Comparison of ENCODE assay signal across 9 mouse cellular contexts in genomic region chr17:12725871-12726270, GRCm38 (mm10). TPM values are rescaled to one million over a fixed set of nuclear protein-coding genes. Genes with fewer than 3 reads are reported as not detected.
DNase-seq lines count a peak whose midpoint lies in the region; ATAC-seq and TF ChIP-seq lines count a peak whose summit lies in the region.
"Had no signal": no experiment of that assay in that cellular context is flagged by ENCODE, and none has a peak within 500 bp of the region (broad histone marks: within the 10 kb centered on the region; RNA-seq: fewer than 3 reads in every experiment).

No protein-coding gene starts in this region.

- no peak for TF ChIP-seq CTCF in bone marrow macrophage, adult 2 months (IDR thresholded peaks at IDR 0.05; ENCODE audit: low read depth, low read length)
- no peak for TF ChIP-seq CTCF in heart, postnatal 0 days (IDR thresholded peaks at IDR 0.05; ENCODE audit: low read depth)

- peak; percentile 71; the same call in 1 of the 2 replicates for TF ChIP-seq EP300 in heart, postnatal 0 days (IDR thresholded peaks at IDR 0.05; ENCODE audit: low read depth)

- no peak for TF ChIP-seq POLR2A in bone marrow macrophage, adult 2 months (IDR thresholded peaks at IDR 0.05; ENCODE audit: borderline replicate concordance, low read depth, low read length)

- H3K27ac ChIP-seq in hindbrain, embryonic 12.5 days, result peak overlapping the region; percentile 5; the same call in 1 of the 2 replicates
- no peak overlapping the region for H3K27ac ChIP-seq in hindbrain, embryonic 10.5 days
- 0 out of 2 replicates have a peak overlapping the region, but pooled peaks have one; percentile 10 for H3K27ac ChIP-seq in bone marrow macrophage, adult 2 months (ENCODE audit: insufficient read depth, low read depth, low read length)
- H3K27ac ChIP-seq in heart, postnatal 0 days (ENCODE audit: low read depth), result peak overlapping the region; percentile 88
- peak overlapping the region; percentile 81 for H3K27ac ChIP-seq in limb, embryonic 11.5 days (replicated peaks; ENCODE audit: low read depth, low read length)
- peak overlapping the region; percentile 82; the same call in 1 of the 2 replicates for H3K27ac ChIP-seq in stomach, embryonic 14.5 days (ENCODE audit: low read length)
- H3K27ac ChIP-seq: macrophage had no signal

- no peaks in the 10 kb centered on the region for H3K9me3 ChIP-seq in hindbrain, embryonic 12.5 days (replicated peaks)
- no peaks in the 10 kb centered on the region for H3K9me3 ChIP-seq in hindbrain, embryonic 10.5 days
- no peaks in the 10 kb centered on the region for H3K9me3 ChIP-seq in heart, postnatal 0 days (replicated peaks; ENCODE audit: control insufficient read depth, low read length)
- no peaks in the 10 kb centered on the region for H3K9me3 ChIP-seq in limb, embryonic 11.5 days (ENCODE audit: control insufficient read depth, low read length)
- no peaks in the 10 kb centered on the region for H3K9me3 ChIP-seq in stomach, embryonic 14.5 days (ENCODE audit: control insufficient read depth, low read depth, low read length)

- H3K4me3 ChIP-seq in hindbrain, embryonic 12.5 days, result no peak overlapping the region
- no peak overlapping the region for H3K4me3 ChIP-seq in hindbrain, embryonic 10.5 days
- H3K4me3 ChIP-seq in bone marrow macrophage, adult 2 months (ENCODE audit: insufficient read depth, low read length), result no peak overlapping the region
- H3K4me3 ChIP-seq in heart, postnatal 0 days (ENCODE audit: low read depth, low read length), result no peak overlapping the region
- no peak overlapping the region for H3K4me3 ChIP-seq in limb, embryonic 11.5 days (ENCODE audit: low read depth, low read length)
- H3K4me3 ChIP-seq in stomach, embryonic 14.5 days (ENCODE audit: low read depth, low read length), result no peak overlapping the region

- H3K4me2 ChIP-seq in hindbrain, embryonic 12.5 days (replicated peaks), result no peak overlapping the region
- H3K4me2 ChIP-seq in heart, postnatal 0 days (ENCODE audit: low read depth, low read length), result no peak overlapping the region
- no peak overlapping the region for H3K4me2 ChIP-seq in limb, embryonic 11.5 days (ENCODE audit: low read depth, severe bottlenecking)
- H3K4me2 ChIP-seq in stomach, embryonic 14.5 days (replicated peaks; ENCODE audit: low read depth, low read length), result no peak overlapping the region

- peaks cover 45% of the 10 kb centered on the region for H3K36me3 ChIP-seq in hindbrain, embryonic 12.5 days
- peaks cover 85% of the 10 kb centered on the region for H3K36me3 ChIP-seq in hindbrain, embryonic 10.5 days
- H3K36me3 ChIP-seq in heart, postnatal 0 days (replicated peaks; ENCODE audit: control insufficient read depth, insufficient read depth, low read length), result peaks cover 42% of the 10 kb centered on the region
- H3K36me3 ChIP-seq in limb, embryonic 11.5 days (ENCODE audit: control insufficient read depth, insufficient read depth, low read length), result no peaks in the 10 kb centered on the region; the same call in 1 of the 2 replicates
- peaks cover 10% of the 10 kb centered on the region for H3K36me3 ChIP-seq in stomach, embryonic 14.5 days (ENCODE audit: control insufficient read depth, insufficient read depth, low read length)

- H3K27me3 ChIP-seq in hindbrain, embryonic 12.5 days, result no peaks in the 10 kb centered on the region
- no peaks in the 10 kb centered on the region for H3K27me3 ChIP-seq in hindbrain, embryonic 10.5 days (ENCODE audit: insufficient read depth, poor library complexity, severe bottlenecking)
- no peaks in the 10 kb centered on the region for H3K27me3 ChIP-seq in heart, postnatal 0 days (ENCODE audit: control insufficient read depth, insufficient read depth, low read length)
- no peaks in the 10 kb centered on the region for H3K27me3 ChIP-seq in limb, embryonic 11.5 days (ENCODE audit: control insufficient read depth, insufficient read depth, low read length)
- H3K27me3 ChIP-seq in stomach, embryonic 14.5 days (ENCODE audit: control insufficient read depth, insufficient read depth, low read length), result no peaks in the 10 kb centered on the region

- no peak for DNase-seq in hindbrain, embryonic 10.5 days (ENCODE audit: low spot score)
- peak; percentile 86 for DNase-seq in heart, postnatal 0 days (ENCODE audit: low spot score)
- DNase-seq in limb, embryonic 11.5 days (ENCODE audit: low spot score), result peak; percentile 62
- no peak for DNase-seq in left cerebral cortex, adult 18-20 months (ENCODE audit: low spot score in 2 of 2)
- no peak for DNase-seq in T-cell, adult 2 months (ENCODE audit: low spot score)

- no peak for ATAC-seq in hindbrain, embryonic 12.5 days (ENCODE audit: low FRiP score)
- ATAC-seq in heart, postnatal 0 days (ENCODE audit: insufficient read depth, low read depth), result peak; percentile 63
- no peak for ATAC-seq in limb, embryonic 11.5 days (ENCODE audit: insufficient number of reproducible peaks, low FRiP score, low TSS enrichment, low read depth)
- ATAC-seq in stomach, embryonic 14.5 days (ENCODE audit: insufficient number of reproducible peaks, insufficient read depth, low FRiP score, low read depth), result no peak

- H3K4me1 ChIP-seq in hindbrain, embryonic 12.5 days, result peaks cover 6% of the 10 kb centered on the region; the same call in 1 of the 2 replicates
- H3K4me1 ChIP-seq in hindbrain, embryonic 10.5 days (replicated peaks), result peaks cover 12% of the 10 kb centered on the region
- H3K4me1 ChIP-seq in bone marrow macrophage, adult 2 months (ENCODE audit: control insufficient read depth, insufficient read depth, low read length), result peaks cover 13% of the 10 kb centered on the region
- H3K4me1 ChIP-seq in heart, postnatal 0 days (ENCODE audit: control insufficient read depth, insufficient read depth), result peaks cover 45% of the 10 kb centered on the region
- H3K4me1 ChIP-seq in limb, embryonic 11.5 days (ENCODE audit: control insufficient read depth, insufficient read depth, low read length), result peaks cover 37% of the 10 kb centered on the region
- H3K4me1 ChIP-seq in stomach, embryonic 14.5 days (ENCODE audit: control insufficient read depth, insufficient read depth, low read length), result peaks cover 31% of the 10 kb centered on the region

- no peak overlapping the region for H3K9ac ChIP-seq in hindbrain, embryonic 12.5 days
- no peak overlapping the region for H3K9ac ChIP-seq in heart, postnatal 0 days (replicated peaks; ENCODE audit: low read depth, low read length)
- H3K9ac ChIP-seq in limb, embryonic 11.5 days (ENCODE audit: low read length), result no peak overlapping the region
- H3K9ac ChIP-seq in stomach, embryonic 14.5 days (replicated peaks; ENCODE audit: low read depth, low read length), result no peak overlapping the region

- WGBS in hindbrain, embryonic 12.5 days, result 55% methylated on average over 4 of the region's 4 CpGs
- 80% methylated on average over 4 of the region's 4 CpGs for WGBS in hindbrain, embryonic 10.5 days
- 10% methylated on average over 4 of the region's 4 CpGs for WGBS in heart, postnatal 0 days
- 30% methylated on average over 4 of the region's 4 CpGs for WGBS in limb, embryonic 11.5 days
- WGBS in stomach, embryonic 14.5 days, result 16% methylated on average over 4 of the region's 4 CpGs

RNA-seq across cellular contexts. Expression of gene Igf2r, which starts 43.6 kb away (rescaled TPM):
- polyA plus RNA-seq in hindbrain, embryonic 12.5 days (2016; fragmentation: Nextera tagmentation; extraction: Ambion mirVana), result 27.5 and 30.4 TPM in 2 replicates
- polyA plus RNA-seq in hindbrain, embryonic 10.5 days (2016; fragmentation: Nextera tagmentation; extraction: Ambion mirVana), result 17.3 and 20.8 TPM in 2 replicates
- 31.0 and 36.5 TPM in 2 replicates for polyA plus RNA-seq in bone marrow macrophage, adult 2 months (2012; ENCODE audit: insufficient read depth, insufficient read length, missing spikeins)
- total RNA-seq in heart, postnatal 0 days (2014; rRNA removed; ENCODE audit: low replicate concordance), result 424 and 484 TPM in 2 replicates
- polyA plus RNA-seq in heart, postnatal 0 days (2015; fragmentation: Nextera tagmentation; extraction: Ambion mirVana), result 52.2 and 59.9 TPM in 2 replicates
- 28.0 and 31.5 TPM in 2 replicates for polyA plus RNA-seq in limb, embryonic 11.5 days (2014; fragmentation: Nextera tagmentation; extraction: Ambion mirVana)
- 46.0 and 51.7 TPM in 2 replicates for polyA plus RNA-seq in stomach, embryonic 14.5 days (2014; fragmentation: Nextera tagmentation; extraction: Ambion mirVana)
- total RNA-seq in left cerebral cortex, adult 18-20 months (2021), result 10 to 100 TPM; 26.9 to 27.0 TPM

RNA-seq across cellular contexts. Expression of gene Slc22a1, which starts 50.2 kb away (rescaled TPM):
- not detected in 2 replicates for polyA plus RNA-seq in hindbrain, embryonic 12.5 days (2016; fragmentation: Nextera tagmentation; extraction: Ambion mirVana)
- polyA plus RNA-seq in hindbrain, embryonic 10.5 days (2016; fragmentation: Nextera tagmentation; extraction: Ambion mirVana), result not detected in 2 replicates
- not detected in 2 replicates for polyA plus RNA-seq in bone marrow macrophage, adult 2 months (2012; ENCODE audit: insufficient read depth, insufficient read length, missing spikeins)
- total RNA-seq in heart, postnatal 0 days (2014; rRNA removed; ENCODE audit: low replicate concordance), result not detected in 2 replicates
- 33.5 and 42.8 TPM in 2 replicates for polyA plus RNA-seq in heart, postnatal 0 days (2015; fragmentation: Nextera tagmentation; extraction: Ambion mirVana)
- not detected in 2 replicates for polyA plus RNA-seq in limb, embryonic 11.5 days (2014; fragmentation: Nextera tagmentation; extraction: Ambion mirVana)
- polyA plus RNA-seq in stomach, embryonic 14.5 days (2014; fragmentation: Nextera tagmentation; extraction: Ambion mirVana), result 0.90 TPM in 1 of 2 replicates, not detected in the other
- total RNA-seq in left cerebral cortex, adult 18-20 months (2021), result 1 to 10 TPM in 1 of 2 experiments, not detected in 1; 1.2 TPM
- polyA plus RNA-seq: macrophage had no signal

Comparison
In these comparisons a context has a peak if more than half of its experiments do, and no peak if none do; other contexts are left out.
1. DNase-seq: peak in heart, postnatal 0 days (single experiment) and limb, embryonic 11.5 days (single experiment); none in hindbrain, embryonic 10.5 days (single experiment), left cerebral cortex, adult 18-20 months (0 of 2) and T-cell, adult 2 months (single experiment).
2. RNA of gene Slc22a1, which starts 50.2 kb away (polyA plus RNA-seq): 33.5 to 42.8 TPM in heart, postnatal 0 days; 0.90 TPM in stomach, embryonic 14.5 days, not detected in hindbrain, embryonic 12.5 days, not detected in hindbrain, embryonic 10.5 days, not detected in bone marrow macrophage, adult 2 months and not detected in limb, embryonic 11.5 days; every median in the first group is over 10 times any median in the second.